Mouse (Mus musculus) left cerebral cortex, adult 8-10 months (tissue): Measurements from ENCODE around the gene Ripor1. TPM values are rescaled to one million over a fixed set of nuclear protein-coding genes. Genes with fewer than 3 reads are reported as not detected.
A peak's percentile ranks its signal among the peaks of the same experiment; 100 is the strongest.
"Not testable (repeated sequence)": the region's sequence is repeated elsewhere in the genome, so short reads cannot be mapped to it uniquely, and the experiment has no call there.

Source experiments
- DNase-seq, 2 experiments: peaks; one replicate each; pipeline ENCODE4 v3.0.0; 2022; ENCODE audit warnings: low spot score in 2 of 2
- total RNA-seq, 4 experiments: library from RNA; stranded (reverse); gene quantifications; 2 replicates each; pipeline ENCODE4 v1.2.4; 2022

Ripor1 gene
- total RNA-seq = 10 to 100 TPM; 65.5 to 70.5 (median 67.3) TPM

DNA sequence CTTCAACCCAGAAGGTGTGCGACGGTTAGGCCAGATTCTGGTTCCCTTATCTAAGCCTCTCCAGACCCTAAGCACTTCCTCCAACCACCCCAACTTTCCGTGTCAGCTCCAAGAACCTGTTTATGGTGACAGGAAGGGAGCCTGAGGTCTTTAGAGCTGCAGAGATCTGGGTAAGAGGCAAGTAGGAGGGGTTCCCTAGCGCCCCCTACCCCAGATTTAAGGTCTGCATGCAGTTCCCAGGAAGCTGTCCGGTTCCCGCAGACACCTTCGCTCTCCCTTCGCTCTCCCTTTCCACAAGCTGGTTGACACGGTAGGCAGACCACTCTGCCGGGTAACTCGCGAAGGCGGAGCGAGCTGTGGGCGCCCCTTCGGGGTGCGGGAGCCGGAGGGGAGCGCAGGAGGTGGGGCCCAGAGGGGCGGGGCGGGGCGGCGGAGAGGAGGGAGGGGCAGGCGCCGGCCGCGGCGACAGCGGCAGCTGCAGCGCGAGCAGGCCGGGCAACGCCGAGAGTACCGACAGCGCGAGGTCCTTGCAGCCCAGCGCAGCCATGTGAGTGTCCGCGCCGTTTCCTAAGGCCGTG, at the start of gene Ripor1:
Ripor1 (plus strand) TSS at position 452 of the 578 bp plus-strand sequence.
- no peak for DNase-seq

DNA sequence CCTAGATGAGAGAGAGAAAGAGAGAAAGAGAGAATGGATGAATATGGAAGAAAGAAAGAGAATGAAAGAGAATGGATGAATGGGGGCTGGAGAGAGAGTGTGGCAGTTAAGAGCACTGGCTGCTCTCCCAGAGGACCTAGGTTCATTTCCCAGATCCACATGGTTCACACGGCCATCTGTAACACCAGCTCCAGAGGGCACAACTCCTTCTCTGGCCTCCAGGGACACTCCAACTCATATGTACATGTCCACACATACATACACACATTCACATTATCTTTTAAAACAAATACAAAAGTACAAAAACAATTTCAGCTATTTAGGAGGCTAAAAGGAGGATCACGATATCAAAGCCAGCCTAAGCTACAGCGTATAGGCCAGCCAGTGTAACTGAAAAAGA, 42.2 kb upstream of the Ripor1 start:
- DNase-seq = no peak

DNA sequence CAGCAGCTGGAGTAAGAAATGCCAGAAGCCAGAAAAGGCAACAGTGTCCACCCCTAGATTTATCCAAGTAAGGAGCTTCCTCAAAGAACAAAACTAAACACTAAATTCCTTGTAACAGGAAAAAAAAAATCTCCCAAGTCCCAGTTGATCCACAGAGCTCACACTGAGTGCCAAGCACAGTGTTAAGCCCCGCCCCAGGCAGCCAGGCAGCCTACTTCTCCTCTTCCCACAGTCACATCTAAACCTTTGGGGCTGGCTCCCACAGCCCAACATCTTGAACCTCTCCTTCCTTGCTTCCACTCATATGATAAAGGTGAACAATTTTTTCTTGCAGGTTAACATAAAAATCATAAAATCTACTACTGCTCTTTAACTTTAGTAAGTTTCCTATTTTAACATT, 41.2 kb upstream of the Ripor1 start:
- no peak for DNase-seq

DNA sequence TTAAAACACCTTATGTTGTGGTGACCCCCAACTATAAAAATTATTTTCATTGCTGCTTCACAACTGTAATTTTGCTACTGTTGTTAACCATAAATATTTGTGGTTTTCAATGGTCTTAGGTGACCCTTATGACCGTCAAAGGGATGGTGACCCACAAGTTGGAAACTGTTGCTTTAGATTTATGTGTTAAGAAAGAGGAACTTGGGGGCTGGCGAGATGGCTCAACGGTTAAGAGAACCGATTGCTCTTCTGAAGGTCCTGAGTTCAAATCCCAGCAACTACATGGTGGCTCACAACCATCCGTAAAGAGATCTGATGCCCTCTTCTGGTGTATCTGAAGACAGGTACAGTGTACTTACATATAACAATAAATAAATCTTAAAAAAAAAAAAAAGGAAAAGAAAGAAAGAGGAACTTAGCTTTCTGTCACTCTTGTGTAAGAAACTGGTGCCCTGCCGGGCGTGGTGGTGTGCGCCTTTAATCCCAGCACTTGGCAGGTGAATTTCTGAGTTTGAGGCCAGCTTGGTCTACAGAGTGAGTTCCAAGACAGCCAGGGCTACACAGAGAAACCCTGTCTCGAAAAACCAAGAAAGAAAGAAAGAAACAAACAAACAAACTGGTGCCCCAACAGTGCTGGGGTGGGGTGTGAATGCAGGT, 40.4 kb upstream of the Ripor1 start:
- DNase-seq = not testable (repeated sequence)

DNA sequence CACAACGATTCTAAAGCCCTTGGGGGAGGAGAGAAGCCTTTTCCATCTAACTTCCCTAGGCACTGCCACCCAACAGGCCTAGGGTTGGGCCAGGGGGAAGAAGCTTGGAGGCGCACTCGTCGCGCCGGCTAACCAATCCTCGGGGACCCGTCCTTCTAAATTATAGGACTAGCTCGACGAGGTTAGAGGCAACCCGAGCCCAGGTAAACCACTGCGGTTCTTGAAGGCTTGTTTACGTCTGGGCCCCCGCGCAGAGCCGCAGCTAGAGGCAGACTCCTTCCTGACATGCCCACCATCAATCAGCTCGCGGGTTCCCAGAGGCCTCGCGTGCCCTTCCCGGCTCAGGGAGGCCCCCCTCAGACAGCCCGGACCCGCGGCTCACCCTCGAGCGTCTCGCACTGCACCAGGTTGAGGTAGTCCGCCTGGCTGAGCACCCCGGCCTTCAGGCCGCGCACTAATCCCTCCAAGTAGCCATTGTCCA, 39.6 kb upstream of the Ripor1 start:
- DNase-seq = peak in 1 of 2 experiments; percentile 57

DNA sequence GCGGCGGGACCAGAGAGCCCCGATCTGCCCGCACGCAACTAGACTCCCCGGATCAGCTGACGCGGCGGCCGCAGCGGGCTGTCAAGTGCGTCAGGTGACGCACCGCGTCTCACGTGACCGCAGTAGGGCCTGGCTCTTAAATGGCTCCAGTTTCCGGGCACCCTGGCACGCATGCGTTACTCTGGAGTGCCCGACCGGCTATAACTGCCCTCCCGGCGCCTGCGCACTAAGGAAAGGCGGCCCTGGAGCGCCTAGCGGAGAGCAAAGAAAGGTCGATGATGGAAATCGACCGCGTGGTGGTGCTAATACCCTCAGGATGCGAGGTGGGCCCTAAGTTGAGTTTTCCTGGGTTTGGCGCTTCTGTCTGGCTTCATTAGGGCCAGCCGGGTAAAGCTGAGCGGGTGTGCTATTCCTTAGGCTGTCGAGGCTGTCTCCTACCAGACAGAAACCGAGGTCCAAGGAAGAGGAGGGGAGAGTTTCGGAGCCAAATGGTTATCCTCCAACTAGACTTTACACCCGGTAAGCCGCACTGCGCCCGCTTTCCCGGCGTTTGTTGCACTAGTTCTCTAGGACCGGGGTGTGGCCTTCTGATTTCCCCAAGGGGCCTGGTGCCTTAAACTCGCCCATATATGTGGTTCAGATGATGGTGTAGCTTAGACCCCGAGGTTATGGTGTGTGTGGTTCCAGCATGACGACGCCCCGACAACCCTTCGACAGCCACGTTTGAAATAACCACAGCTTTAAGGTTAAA, 38.9 kb upstream of the Ripor1 start, which contains the start of gene Atp6v0d1:
Atp6v0d1 (minus strand) TSS at position 96 of the 751 bp plus-strand sequence.
- peak; percentile 96 to 100 for DNase-seq

DNA sequence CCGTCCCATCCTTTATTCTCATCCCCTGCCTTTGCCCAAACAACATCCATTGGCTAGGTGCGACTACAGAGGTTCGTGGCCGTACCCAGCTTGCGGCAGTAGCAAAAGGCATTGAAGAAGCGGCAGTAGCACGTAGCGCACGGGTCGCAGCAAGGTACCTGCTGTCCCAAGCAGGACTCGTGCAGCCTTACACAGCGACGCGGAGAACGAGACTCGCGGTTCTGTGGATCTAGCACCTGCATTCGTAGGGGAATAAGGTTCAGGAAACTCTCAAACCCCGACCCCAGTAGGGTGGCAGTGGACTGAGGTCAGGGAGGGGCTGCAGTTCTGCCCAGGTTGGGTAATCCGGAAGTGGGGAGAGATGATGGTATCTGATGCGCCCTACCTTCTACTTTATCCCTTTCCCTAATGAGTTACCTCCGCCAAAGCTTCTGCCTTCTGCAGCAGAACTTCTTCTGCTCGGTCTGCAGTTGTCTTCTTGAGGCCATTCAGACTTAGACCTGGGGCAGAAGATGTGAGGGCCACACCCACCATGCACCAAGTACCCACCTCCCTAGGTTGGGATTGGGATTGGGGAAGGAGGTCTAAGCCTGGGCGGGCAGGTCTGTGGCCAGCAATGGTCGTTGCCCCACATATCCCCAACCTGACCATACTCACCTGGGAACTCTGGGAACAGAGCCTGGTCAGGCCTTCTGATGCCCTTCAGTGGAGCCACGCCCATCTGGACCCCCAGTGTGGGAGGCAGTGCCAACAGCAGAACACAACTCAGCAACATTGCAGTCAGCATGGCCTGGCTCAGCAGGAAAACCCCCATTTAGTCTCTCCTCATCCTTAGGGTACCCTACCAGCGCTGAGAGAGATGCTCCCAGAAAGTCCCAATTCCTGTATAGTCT, 38.1 kb upstream of the Ripor1 start:
- no peak for DNase-seq

DNA sequence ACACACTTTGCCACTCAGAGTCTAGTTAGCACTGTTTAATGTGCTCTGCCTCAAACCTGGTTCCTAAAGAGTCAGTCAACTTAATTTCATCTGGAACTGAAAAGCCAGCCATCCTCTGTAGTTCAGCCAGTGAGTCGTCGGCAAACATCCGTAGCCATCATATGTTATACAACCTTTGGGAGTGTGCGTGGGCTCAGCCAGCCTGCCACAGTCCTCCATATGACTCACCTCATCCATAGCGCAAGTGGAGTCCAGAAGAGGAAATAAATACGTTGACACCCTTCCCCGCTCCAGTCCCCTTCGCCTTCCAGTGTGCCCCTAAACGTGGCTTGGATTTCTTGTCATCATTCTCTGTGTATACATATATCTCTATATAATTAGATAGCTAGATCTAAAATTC, 33.2 kb upstream of the Ripor1 start:
- DNase-seq = peak in 1 of 2 experiments; percentile 51

DNA sequence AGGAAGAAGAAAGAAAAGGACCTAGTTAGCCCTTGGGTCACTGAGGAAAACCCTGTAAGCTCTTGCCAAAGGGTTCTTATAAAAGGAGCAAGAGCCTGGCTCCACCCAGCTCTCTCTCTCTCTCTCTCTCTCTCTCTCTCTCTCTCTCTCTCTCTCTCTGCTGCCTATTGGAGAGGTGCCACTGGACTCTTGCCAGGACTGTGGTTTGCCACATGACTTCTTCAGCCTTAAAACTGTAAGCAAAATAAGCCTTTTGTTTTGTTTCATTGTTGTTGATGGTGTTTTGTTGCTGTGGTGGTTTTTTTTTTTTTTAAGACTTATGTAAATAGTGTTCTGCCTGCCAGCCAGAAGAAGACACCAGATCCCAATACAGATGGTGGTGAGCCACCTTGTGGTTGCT, 31.6 kb upstream of the Ripor1 start:
- no peak for DNase-seq

DNA sequence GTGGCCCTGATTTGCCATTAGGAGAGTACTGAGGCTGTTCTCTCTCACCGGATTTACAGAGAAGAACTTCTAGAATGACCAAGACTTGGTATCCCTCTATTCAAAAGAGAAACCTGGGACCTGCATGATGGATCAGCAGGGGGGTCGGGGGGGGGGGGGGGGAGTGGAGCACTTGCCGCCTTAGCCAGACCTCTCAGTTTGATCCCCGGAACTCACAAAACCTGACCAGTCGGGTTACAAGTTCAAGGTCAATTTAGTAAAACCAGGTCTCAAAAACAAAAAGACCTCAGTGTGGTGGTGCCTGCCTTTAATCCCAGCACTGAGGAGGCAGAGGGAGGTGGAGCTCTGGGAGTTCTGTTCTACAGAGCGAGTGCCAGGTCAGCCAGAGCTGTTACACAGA, 30.3 kb upstream of the Ripor1 start:
- DNase-seq = no peak

DNA sequence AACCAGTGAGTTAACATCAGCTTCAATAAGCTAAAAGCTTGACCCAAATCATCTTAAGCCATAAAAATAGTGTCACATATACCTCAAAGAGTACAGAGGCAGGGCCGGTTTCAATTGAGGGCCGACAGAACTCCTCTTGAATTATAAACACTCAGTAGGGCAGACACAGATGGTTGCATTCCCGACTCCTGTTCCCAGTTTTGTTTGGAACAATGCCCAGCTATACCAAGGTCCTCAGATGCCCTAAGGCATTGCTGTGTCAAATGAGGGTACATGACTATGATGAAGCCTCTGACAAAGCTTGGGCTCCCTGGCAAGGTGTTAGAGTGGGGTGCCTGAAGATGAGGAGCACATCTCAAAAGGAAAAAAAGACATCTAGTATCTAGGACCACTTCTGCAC, 29.5 kb upstream of the Ripor1 start:
- DNase-seq = no peak

DNA sequence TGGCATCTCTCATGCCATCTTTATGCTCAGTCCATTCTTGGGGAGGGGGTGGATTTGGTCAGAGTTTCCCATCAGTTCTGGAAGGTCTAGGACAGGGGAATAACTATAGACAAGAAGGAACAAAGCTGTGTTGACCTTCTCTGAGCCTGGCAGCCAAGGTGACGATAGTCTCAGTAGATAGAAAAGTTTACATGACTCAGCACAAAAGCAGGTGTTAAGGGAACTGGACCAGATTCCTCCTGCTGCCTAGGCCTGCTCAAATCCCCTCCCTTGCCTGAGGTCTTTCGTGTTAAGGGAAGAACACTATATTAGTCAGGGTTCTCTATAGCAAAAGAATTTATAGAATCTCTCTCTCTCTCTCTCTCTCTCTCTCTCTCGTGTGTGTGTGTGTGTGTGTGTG, 25.3 kb upstream of the Ripor1 start:
- DNase-seq = no peak

DNA sequence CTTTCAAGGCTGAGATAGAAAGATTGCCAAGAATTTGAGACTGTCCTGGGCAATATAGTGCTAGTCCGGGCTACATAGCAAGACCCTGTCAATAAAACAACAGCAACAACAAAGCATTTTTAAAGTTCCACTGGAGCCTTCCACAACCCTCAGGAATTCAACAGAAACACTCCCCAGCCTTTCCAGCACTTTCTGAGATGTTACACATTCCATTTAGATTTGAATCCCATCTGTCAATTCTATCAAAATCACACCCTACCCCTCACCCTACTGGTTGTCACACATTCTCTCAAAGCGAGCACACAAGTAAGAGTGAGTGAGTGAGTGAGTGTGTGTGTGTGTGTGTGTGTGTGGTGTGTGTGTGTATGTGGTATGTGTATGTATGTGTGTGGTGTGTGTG, 12.6 kb upstream of the Ripor1 start:
- no peak for DNase-seq

DNA sequence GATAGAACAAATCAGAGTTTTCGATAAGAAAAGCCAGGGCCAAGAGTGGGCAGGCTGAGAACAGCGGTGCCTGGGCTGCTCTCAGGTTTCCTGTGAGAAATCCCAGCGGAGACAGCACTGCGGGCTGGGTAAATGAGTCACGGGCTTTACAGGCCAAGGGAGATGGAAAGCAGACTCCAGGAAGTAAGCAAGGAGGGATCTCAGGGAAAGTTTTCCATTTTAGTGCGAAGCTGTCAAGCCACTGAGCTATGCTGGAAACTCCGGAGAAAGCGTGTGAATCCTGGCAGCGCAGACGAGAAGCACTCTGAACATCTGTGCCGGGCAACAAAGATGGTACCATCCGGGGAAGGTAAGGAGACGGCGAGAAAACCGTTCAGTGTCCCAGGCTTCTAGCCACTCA, 11.2 kb upstream of the Ripor1 start:
- no peak for DNase-seq

DNA sequence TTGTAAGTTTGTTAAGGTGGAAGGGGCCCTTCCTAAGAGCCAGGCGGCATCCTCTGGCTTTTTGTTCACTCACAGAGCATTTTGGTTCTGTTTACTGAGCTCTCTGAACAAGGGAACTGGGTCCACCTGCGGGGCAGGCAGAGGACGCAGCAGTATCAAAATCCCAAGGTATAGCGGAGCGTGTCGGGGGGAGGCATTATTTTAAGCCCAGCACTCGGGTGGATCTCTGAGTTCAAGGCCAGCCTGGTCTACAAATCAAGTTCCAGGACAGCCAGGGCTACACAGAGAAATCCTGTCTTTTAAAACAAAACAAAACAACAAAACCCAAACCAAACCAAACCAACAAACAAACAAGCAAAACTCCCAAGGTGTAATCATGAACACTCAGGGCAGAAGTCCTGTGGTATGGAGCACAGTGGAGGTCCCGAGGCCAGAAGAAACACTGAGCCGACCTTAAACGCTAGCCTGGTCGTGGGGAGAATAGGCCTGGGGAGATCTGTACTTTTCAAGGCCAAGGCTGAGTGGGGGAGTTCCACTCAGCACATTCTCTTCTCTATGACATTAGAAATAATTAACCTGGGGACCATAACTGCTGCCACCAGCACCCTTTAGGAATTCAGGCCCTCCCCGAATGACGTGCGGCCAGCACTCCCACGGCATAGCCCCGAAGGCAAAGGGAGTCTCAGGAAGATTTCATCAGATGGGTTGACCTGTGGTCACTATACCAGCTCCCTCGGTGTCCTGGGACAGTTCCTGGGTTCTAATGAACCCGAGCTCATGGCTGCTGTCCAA, 10.4 kb upstream of the Ripor1 start:
- no peak for DNase-seq

DNA sequence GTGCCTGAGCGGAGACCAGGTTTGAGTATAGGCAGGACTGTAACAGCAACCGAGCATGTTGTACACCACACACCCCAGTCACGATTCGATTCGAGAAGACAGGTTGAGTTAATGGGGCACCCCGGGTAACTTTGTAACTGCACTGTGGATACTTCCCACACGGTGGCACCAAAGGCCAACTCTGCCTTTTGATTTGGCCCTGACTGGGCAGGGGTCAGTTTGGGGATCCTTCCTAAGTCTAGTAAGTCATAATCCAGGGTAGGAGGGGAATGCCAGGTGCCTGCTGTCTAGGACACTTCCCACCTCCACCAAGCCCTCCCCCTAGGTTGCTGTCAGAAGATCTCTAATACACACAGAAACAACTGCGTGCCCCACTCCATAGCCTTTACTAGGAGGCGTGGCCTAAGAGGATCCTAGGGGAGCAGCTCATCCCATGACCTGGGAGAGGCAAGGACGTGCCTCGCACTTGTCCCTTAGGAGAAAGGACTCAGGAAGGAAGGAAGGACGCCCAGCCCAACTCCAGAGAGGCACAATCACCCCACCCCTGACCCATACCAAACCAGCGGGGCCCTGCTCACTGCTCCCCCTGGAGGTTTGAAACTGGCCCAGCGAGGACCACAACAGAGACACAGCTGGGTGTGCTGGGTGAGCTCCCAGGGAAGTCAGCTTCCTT, 8.6 kb upstream of the Ripor1 start:
- DNase-seq = no peak

DNA sequence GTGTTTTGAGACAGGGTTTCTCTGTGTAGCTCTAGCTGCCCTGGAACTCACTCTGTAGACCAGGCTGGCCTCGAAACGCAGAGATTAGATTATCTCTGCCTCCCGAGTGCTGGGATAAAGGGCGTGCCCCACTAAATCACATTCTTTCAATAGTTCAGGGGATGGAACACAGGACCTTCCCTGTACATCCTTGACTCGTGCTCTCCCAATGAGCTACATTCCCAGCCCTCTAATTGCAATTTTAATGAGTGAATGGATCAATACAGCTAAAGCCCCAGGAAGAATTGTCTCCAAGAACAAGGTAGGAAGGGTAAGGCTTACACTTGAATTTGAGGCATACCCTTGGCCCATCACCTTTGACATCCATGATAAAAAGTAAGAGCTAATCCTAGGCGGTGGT, 6.3 kb upstream of the Ripor1 start:
- no peak for DNase-seq

DNA sequence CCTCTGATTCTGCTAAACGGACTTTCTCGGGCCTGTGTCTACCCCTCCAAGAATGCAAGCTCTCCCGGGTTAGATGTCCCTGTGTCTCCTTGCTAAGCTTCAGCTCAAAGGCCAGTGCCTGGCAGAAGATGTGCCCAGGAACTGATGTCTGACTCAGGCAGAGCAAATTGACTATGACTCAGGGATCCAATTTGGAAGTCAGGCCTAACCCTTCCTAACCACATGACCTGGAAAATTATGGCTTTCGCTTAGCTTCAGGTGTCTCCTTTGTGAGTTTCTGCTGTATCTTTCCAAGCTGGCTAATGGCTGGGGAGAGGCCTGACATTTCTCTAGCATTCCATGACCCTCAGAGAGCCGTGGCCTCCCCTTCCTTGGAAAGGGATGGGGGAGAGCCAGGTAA, 3.8 kb upstream of the Ripor1 start:
- no peak for DNase-seq

DNA sequence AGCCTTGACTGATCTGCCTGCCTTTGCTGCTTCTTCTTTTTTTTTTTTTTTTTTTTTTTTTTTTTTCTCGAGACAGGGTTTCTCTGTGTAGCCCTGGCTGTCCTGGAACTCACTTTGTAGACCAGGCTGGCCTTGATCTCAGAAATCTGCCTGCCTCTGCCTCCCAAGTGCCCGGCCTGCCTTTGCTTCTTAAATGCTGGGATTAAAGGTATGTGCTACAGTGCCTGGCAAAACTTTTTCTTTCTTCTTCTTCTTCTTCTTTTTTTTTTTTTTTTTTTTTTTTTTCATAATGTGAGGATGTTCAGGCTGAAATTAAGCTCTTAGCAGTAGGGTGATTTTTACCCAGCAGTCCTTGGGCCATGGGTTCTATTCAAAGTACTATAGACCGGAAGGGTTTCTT, 2.5 kb upstream of the Ripor1 start:
- DNase-seq = not testable (repeated sequence)
